Mouse (Mus musculus) left cerebral cortex, adult 9 months (tissue): ENCODE results near the gene Tusc2.

Experiments
- DNase-seq, 2 experiments: peaks; one replicate each; pipeline ENCODE4 v3.0.0; 2022; ENCODE audit warnings: low spot score in 2 of 2

Gene Tusc2

GRCm38 (mm10) chr9:107587833-107588639, 25.0 kb downstream of the Tusc2 start:
- DNase-seq = no peak

DNA sequence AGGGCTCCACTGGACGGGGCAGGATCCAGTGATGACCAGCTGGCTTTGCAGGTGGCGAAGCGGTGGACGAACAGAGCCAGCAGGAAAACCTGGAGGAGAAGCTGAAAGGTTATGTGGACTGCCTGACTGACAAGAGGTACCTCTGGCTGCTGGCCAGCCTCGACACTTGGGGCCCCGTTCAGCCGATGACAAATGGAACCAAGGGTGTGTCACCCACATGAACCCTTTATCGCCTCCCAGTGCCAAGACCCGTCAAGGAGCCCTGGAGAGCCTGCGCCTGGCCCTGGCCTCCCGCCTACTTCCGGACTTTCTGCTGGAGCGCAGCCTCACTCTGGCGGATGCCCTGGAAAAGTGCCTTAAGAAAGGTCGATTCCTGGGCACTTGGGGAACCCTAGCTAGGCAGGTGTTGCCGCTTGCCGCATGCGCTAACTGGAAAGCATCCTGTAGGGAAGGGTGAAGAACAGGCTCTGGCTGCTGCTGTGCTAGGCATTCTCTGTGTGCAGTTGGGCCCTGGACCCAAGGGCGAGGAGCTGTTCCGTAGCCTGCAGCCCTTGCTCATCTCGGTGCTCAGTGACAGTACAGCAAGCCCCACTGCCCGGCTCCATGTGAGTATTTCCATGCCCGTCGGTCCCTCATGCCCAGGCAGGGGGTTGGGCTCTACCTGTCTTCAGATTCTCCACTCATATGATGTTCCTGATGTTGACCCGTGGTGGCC, 27.2 kb downstream of the Tusc2 start:
- DNase-seq = no peak

GRCm38 (mm10) chr9:107590773-107591060, 27.7 kb downstream of the Tusc2 start:
- DNase-seq = no peak

DNA sequence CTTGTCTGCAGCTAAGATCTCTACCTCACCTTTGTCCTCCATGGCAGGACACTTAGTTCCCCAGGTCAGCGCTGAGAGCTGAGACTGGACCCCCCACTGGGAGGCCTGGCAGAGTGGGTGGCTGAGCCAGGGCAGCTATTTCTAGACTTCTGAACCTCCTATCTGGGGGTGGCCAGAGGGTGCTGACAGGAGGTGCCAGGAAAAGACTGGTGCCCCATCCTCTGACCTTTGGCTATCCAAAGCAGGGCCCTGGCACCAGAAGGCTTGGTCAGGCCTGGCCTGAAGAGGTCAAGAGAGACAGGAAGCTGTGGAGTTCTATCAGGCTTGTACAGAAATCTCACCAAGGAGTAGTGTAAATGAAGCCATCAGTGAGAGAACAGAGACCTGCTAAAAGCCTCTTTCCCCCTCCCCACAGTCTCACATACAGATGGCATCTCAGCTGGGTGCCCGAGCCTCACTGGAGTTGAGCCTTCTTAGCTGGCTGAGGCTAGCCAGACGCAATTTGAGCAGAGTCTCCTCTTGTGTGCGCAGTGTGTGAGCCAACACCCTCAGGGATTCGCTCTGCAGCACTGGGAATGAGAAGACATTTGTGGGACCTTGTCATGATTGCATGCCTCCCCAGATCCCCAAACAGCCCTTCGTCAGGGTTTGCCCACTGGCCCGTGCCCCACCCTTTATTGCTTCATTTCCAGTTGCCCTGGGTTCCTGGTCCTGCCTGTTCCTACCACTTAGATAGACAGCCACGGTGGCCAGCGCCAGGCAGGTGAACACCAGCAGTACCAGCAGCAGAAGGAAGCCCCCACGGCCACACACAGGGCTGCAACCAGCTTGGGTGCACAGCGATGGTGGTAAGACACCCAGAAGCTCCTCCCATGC, 30.3 kb downstream of the Tusc2 start:
- DNase-seq = no peak

GRCm38 (mm10) chr9:107594281-107595062, 31.4 kb downstream of the Tusc2 start:
- DNase-seq = no peak

DNA sequence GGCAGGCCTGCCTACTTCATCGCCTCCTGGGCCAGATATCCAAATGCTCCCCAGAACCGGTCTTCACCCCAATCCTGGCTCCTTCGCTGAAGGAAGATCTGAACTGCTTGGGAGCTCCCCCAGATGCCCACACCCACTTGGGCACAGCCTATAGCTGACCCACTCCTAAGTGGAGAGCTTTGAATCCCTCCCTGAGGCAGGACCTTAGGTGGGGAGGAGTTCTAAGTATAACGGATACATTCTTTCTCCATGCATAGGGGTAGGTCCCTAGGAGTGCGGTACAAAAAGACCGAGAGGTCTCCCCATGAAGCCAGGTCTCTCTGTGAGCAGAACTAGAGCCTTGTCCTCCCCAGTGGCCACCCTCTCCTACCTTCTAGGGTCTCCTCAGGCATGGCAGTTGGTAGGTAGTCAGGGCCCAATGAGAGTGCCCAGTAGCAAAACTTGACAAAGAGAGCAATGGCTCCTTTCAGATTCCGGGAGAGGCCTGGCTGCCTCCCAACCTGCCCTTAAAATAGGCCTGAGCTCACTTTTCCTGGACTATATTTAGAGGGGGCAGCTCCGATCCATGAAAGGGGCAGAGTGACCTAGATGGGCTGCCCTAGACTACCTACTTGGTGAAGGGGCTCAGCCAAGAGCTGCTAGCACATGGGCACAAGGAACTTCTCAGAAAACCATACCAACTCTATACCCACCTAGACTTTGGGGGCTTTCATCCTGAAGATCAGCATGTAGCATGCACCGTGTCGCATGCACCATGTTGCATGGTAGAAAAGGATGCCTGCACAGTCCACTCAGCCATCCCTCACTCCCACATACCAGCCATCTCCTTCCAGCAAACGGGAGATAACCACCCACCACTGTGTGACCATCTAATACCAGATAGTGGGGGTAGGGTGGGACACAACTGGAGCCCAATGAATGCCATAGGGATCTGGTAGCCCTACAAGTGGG, 33.8 kb downstream of the Tusc2 start:
- DNase-seq = no peak

DNA sequence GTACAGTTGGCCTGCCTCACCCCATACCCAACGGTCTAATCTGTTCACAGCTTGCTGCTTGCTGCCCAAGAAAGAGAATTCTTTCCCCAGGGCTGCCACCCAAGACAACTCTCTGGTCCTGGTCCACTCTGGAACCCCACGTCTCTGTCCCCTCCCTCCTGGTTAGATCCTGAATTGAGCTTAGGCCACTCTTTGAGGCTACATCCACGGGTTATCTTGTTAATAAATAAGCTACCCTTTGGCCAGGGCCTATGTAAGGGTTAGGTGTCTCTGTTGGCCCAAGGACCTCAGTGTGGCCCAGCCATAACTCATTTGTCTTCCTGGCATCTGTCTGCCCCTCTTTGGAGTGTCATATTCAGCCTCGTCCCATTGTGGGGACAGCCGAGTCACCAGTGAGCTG, 35.3 kb downstream of the Tusc2 start:
- no peak for DNase-seq

- DNase-seq = no peak
Measured at GRCm38 (mm10) chr9:107599433-107599832, 36.4 kb downstream of the Tusc2 start.

DNA sequence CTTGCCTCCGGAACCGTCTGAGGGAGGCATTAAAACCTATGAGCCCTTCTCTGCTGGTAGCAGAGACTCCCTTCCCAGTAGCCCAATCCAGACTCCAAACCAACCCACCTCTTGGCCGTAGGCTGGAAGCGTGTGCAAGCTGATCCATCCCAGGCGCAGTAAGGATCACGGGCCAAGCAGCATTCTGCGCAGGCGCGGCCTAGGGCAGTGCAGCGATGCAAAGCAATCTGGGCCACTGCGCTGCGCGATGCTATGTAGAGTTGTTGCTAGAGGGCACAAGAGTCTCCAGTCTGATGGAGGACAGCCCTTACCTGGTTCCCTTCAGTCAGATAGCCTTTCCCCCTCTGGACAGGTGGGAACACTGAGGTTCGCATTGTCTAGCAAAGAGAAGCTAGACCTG, 36.8 kb downstream of the Tusc2 start:
- no peak for DNase-seq

- no peak for DNase-seq
Measured at GRCm38 (mm10) chr9:107600745-107601144, 37.7 kb downstream of the Tusc2 start.

GRCm38 (mm10) chr9:107601275-107601674, 38.2 kb downstream of the Tusc2 start:
- DNase-seq = no peak

DNA sequence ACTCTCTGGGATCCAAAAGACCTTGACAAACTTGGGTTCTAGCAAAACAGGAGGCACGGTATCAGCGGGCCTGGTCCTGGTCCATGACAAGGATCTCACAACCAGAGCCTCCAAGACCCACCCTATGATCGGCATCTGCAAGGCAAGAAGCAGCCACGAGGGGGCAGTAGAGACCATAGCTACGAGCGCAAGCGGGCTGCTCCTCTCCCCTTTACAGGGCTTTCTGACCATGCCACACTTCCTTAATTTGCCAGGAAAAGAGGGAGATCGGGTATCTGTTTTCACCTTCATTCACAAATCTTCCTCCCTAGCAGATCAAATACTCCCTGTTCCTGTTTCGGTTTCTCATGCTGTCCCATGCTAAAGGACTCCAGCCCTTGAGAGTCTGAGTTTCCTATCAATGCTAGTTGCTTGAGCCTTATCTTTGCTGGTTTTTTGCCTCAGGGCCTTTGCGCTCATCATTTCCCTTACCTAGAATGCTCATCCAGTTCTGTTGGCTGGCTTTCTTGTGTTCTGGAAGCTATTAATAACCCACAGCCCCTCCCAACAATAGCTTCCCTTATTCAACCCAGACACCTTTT, 39.1 kb downstream of the Tusc2 start:
- DNase-seq = peak in 1 of 2 experiments; percentile 93

GRCm38 (mm10) chr9:107603251-107603650, 40.2 kb downstream of the Tusc2 start:
- DNase-seq = no peak

GRCm38 (mm10) chr9:107605041-107605661, 42.1 kb downstream of the Tusc2 start:
- no peak for DNase-seq

DNA sequence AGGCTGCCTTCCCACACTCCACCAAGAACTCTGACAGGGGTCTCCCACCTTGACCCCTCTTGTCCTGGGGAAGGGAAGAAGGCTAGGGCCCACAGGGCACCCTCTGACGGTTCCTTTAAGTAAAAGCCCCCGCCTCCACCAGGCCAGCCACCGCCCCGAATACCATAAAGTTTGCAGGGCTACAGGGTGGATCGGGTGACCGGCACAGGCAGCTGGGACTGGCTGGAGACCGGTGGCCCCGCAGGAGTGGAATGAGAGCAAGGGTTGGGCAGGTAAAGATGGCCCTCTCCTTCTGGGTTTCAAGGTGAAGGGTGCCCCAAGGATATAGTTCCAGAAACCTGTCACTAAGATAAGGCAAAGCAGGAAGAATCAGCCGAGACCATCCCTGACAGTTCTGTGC, 43.5 kb downstream of the Tusc2 start:
- DNase-seq = no peak

DNA sequence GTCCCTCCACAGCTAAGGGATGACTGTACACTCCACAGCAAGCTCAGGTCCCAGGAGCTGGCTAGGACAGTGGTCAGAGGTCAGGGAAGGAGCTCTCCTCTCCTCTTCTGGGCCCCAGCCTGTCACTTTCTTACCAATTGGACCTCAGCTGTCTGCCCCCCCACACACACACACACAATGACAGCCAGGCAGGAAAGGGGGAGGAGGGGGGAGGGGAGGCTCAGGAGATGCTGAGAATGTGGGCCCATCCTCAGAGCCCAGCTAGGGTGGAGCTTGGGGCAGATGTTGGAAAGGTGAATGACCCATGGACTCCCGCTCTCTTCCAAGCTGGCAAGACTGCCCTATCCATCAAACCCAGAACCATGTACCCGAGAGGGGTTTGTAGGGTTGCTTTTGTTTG, 44.0 kb downstream of the Tusc2 start:
- DNase-seq = no peak

- no peak for DNase-seq
Measured at GRCm38 (mm10) chr9:107607653-107608245, 44.7 kb downstream of the Tusc2 start.

DNA sequence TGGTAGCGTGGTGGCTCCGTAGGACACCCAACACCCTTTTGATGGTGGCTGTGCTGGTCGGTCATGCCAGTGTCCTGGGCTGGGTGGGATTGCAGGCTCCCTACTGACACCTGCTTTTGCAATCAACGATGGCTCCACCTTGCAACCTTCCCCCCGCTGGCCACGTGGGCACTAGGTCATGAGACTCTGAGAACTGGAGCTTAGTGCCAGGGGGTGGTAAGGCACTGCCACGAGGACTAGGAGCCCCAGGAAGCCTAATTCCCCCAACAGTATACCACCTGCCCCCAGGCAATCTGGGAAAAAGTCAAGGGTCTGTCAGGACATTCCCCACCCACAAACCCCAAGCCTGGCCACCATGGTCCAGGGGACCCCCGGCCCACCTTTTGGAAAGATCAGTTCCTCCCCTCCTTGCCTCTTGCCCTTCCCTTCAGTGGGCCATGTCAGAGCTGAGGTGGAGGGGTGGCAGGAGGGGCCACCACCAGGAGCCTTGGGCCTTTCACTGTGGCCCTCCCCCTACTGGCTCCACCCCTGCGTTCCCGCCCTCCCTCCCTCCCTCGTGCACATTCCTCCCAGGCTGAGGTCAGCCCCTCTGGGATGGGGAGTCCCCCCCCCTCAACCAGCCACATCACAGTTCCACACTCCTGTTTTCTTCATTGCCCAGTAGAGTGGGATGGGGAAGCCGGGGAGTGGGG, 45.8 kb downstream of the Tusc2 start, which contains the start of gene Sema3b:
Sema3b (minus strand) TSS at position 489 of the 692 bp plus-strand sequence.
- DNase-seq = no peak

GRCm38 (mm10) chr9:107609433-107609830, 46.4 kb downstream of the Tusc2 start:
- no peak for DNase-seq
